Mouse (Mus musculus) erythroblast, adult 5-6 weeks (primary cell): ENCODE data around the gene Crtam. TPM values are rescaled to one million over a fixed set of nuclear protein-coding genes. Genes with fewer than 3 reads are reported as not detected.

Source experiments
- ATAC-seq: replicated peaks from 2 replicates; pipeline ENCODE4 v1.8.0; 2016; ENCODE audit warnings: moderate number of reproducible peaks, mild to moderate bottlenecking, moderate TSS enrichment, inconsistent platforms; ENCODE audit not compliant: poor library complexity, low FRiP score, severe bottlenecking
- total RNA-seq, 2 experiments: library from RNA; stranded (forward) in 1 of 2; stranded (reverse) in 1 of 2; fragments of 150-400 nt in 1 of 2; fragments of 200-764, 138-1000 nt in 1 of 2; gene quantifications; 2 replicates each; pipeline versions ENCODE4 v1.2.3 to v1.2.4; 2015 to 2017; ENCODE audit warnings: low replicate concordance in 2 of 2

Crtam gene
- total RNA-seq, 2 experiments from 2014 or later = not detected

DNA sequence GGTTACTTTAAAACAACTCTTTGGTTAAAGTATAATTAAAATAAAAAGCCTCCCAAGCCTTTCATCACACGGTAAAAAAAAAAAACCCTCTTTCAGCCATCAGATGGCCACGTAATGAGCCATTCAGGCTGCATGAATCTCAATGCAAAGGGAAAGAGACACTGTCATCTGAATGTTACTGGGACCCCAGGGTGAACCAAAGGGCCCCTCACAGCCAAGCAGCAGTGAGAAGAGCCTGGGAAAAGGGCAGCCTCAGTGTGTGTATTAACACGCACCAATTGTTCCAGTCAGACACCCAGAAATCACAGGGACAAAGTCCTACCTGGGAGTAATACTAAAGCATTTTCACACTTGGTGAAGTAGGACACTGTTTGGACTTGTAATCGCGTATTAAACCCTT, 8.0 kb upstream of the Crtam start:
- ATAC-seq = no peak

GRCm38 (mm10) chr9:41011512-41012436, 7.3 kb upstream of the Crtam start:
- ATAC-seq = no peak

GRCm38 (mm10) chr9:41007785-41008184, 3.4 kb upstream of the Crtam start:
- no peak for ATAC-seq

DNA sequence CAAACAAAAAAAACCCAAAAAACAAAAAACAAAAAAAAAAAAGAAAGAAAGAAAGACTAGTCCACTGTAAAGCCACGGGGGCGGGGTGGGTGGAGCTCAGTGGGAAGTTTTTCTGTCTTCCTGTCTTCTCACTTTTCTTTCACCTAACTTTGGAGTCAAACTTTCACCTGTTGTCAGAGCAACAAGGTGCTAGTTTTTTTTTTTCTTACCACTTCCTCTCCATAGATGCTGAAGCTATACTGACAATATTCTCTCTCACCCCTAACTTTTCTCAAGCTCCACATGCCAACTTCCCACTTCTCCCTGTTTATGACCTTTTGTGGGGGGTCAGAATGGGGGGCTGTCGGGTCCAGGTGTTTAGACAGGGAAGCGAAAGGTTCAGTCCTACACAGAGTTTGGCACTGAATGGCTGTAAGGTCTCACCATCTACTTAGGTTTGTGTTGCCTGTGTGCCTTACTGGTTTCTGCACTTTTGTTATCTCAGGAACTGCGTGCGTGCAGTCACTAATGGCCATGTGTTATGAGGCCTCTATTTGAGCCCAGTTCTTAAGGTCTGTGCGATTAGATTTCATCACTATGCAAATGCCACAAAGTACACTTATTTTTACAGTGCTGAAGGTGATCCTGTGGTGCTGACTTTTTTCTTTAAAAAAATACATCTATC, 7.2 kb downstream of the Crtam start:
- ATAC-seq = no peak

GRCm38 (mm10) chr9:40994075-40994474, 10.4 kb downstream of the Crtam start:
- ATAC-seq = no peak

DNA sequence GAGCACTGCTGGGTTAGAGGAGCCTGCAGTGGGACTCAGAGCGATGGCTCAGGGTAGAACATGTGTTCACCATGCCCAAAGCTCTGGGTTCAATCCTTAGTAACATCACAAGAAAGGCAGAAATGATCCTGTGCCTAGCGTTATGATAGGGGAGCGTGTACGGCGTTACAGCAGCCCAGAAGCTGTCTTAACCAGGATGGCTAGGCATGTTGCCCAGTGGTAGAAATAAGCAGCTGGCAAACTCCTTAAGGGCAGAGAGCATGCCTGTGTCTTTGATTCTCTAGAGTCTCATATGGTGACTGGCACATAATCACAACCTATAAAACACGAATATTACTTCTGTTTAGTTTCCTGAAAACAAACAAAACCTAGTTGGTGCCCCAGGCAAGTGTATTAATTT, 12.9 kb downstream of the Crtam start:
- no peak for ATAC-seq

DNA sequence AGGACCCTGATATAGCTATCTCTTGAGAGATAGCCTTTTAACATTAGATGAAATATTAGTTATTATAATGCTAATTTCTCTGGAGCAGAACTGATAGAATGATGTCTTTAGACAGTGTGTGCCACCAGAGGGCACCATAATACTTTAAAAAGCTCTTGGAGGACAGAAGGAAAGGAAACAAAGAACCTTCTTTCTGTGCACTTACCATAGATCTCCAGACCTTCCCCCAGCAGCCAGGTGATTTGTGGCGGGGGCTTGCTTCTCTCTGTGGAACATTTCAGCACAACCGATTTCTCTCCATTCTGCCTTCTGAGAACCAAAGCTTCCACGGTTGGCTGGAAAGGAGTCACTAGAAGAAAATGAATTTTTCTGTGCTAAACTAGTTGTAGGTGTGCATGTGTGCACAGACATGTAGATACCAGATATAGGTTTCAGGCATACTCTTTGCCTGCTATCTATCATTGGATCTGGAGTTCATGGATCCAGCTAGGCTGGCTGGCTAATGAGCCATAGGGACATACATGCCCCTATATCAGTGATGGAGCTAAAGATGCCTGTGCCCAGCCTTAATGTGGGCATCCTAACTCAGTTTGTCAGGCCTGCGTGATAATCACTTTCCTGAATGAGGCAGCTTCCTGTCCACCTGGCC, 14.4 kb downstream of the Crtam start:
- no peak for ATAC-seq

DNA sequence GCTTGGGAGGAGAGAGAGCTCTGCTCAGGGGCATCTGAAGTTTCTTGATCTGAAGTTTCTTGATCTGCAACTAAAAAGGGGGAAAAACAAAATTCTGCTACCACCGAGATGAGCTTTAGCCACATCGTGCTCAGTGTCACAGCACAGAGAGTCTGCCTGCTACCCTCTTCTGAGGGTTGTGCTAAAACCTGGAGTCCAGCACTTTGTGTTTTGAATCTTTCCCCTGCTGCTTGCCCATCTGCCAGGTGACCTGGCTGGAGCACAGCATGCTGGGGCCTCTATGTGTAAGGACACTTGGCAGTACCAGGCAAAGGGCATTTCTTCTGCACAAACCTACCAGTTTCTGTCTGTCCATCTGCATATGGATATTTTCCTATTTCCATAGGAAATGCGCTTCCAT, 20.1 kb downstream of the Crtam start:
- no peak for ATAC-seq

- no peak for ATAC-seq
Observed at GRCm38 (mm10) chr9:40983758-40984157, 20.7 kb downstream of the Crtam start.

DNA sequence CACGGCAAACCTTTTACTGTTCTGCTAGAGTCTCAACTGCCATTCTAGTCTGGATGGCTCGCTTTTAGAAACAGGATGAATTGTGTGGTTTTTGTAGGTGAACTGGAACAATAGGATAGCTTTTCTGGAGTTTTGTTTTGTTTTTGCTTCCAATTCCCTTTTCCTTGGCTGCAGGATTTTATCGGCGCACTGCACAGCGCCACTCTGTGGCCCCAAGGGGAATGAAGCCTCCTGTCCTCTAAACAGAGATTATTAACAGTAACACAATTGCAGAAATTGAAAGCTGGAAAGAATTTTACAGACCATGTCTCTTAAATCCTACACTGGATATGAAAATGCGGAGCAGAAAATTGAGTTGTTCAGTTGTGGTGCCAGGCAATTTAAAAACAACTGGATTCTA, 21.9 kb downstream of the Crtam start:
- ATAC-seq = no peak

DNA sequence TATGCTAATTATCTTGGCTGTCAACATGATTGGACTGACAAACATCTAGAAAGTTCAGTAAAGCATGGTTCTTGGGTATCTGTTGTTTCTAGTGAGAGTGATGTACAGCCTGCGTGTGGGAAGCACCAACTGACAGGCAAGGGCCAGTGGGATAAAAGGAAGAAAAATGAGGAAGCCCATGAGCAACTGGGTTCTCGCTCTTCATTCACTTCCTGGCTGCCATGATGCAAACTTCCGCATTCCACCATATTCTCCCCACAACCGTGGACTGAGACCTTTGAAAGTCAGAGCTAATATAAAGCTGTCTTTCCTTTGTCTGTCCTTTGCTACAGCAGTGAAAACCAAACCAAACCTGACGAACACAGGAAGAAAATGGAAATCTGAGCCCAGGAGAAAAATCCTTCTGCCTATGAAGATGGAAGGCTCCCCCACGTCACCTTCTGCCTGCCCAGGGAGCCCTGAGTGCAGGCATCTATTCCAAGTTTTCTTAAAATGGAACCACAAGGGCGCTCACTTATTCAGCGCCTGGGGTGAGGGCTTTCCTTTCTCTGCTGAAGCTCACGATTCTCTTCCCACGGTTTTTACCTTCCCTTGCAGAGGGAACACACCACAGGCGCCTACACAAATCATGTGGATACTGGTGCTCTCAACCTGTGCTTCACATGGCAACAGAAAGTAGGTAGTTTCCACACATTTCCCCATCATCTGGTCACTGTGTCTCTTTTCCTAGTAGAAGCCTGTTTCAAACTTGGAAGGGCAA, 30.2 kb downstream of the Crtam start:
- no peak for ATAC-seq

- ATAC-seq = no peak
Observed at GRCm38 (mm10) chr9:40964418-40964714, 40.1 kb downstream of the Crtam start.

- ATAC-seq = no peak
Observed at GRCm38 (mm10) chr9:40963586-40964417, 40.6 kb downstream of the Crtam start, which contains the start of gene Jhy. Gene Jhy (minus strand): TSS chr9:40964118.

DNA sequence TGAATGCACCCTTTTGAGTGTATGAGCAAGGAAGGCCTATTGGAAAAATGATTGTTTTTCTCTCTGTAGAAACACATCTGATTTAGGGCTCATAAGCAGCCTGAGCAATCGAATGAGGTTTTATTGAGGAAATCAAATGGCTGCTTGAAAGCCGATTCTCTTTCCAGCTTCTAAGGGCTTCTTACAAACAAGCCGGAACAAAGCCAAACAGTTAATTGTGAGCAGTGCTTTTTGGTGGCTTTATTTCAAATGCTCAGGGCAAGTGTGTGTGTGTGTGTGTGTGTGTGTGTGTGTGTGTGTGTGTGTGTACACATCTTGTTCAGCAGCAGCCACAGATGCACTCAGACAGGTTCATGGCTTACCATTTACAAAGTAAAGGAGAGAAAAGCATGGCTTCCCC, 43.0 kb downstream of the Crtam start:
- no peak for ATAC-seq

DNA sequence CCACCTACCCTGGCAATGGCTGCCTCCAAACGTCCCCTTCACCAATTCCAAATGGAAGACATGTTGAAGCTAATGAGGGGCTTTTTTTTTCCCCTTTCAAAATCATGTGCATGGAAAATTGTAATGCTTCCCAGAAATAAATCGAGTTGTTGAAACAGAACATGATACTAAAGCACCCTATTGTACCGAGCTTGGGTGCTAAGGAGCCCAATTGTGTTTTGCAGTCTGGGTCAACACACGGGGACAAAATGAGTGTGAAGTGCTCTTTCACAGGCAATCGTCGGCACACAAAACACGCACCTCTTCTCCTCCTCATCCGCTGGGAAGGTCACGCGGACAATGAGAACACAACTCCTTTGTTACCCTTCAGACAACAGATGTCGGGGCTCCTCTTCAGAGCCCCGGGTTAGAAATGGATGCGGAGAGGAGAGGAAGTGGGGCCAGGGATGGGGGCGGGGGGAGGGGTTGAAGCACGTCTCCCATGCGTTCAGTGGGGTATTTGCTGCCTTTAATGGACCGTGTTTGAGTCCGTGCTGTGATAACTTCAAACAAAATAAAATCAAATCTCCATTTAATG, 55.3 kb downstream of the Crtam start:
- ATAC-seq = no peak

DNA sequence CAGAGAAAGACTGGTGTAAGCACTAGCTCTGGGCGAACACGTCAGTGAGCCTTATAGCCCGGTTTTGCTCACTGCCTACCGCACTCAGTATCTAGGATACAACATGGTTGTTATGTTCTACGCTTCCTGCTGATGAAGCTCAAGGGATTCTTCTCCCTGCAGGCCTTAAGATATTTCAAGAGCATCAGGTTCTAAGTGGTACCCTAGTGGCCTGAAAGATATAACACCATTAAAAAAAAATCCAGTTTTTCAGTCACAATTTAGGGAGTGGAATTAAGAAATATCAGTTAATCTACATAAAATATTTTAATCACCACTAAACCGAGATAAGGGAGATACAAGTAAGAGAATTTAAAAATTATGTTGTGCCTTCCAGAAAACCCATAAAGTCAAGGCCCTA, 56.0 kb downstream of the Crtam start:
- no peak for ATAC-seq

- no peak for ATAC-seq
Observed at GRCm38 (mm10) chr9:40947131-40947530, 57.3 kb downstream of the Crtam start.

- no peak for ATAC-seq
Observed at GRCm38 (mm10) chr9:40937425-40937824, 67.0 kb downstream of the Crtam start.

DNA sequence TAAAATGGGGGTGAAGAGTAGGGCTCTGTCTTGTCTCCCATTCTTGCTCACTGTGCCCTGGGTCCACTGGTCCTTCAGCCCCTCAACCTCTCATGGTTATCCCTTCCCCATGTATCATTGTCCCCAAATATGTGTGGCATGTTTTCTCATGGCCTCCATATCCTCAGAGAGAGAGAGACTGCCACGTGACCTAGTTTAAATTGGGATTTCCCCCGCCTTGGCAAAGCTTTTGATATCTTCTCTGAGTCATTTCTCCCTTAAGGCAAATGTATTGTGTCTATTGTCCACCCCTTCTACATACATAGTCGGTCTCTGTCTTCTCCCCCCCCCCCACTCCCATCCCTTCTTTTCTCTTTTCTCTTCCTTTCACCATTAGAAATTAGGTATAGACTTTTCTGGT, 71.1 kb downstream of the Crtam start:
- no peak for ATAC-seq
